Mouse (Mus musculus): ENCODE results near the gene 4930453N24Rik.
A peak's percentile ranks its signal among the peaks of the same experiment; 100 is the strongest.

4930453N24Rik gene

GRCm38 (mm10) chr16:64721542-64721941 lies 49.4 kb downstream of the 4930453N24Rik start:
- no peak for DNase-seq (ENCODE audit: low spot score in 2 of 2)

- no peak for DNase-seq (ENCODE audit: low spot score in 2 of 2)
Observed at GRCm38 (mm10) chr16:64719096-64719495, 51.9 kb downstream of the 4930453N24Rik start.

- DNase-seq (ENCODE audit: low spot score in 2 of 2): no peak
Observed at GRCm38 (mm10) chr16:64717814-64718213, 53.1 kb downstream of the 4930453N24Rik start.

GRCm38 (mm10) chr16:64711816-64712215 lies 59.1 kb downstream of the 4930453N24Rik start:
- peak in 1 of 2 experiments; percentile 27 for DNase-seq (ENCODE audit: low spot score in 2 of 2)
